Mouse (Mus musculus): ENCODE results near the gene Wipf2. TPM values are rescaled to one million over a fixed set of nuclear protein-coding genes. Genes with fewer than 3 reads are reported as not detected.

Gene Wipf2
- polyA plus RNA-seq, 1 experiment from 2014 or later = 5.4 TPM

GRCm38 (mm10) chr11:98871416-98871815 is 8.0 kb downstream of the Wipf2 start:
- no peak for ATAC-seq (ENCODE audit: low FRiP score, low TSS enrichment)
- no peaks in the 10 kb centered on the region for H3K9me3 ChIP-seq (ENCODE audit: low read length)
- peaks cover 40% of the 10 kb centered on the region for H3K36me3 ChIP-seq (ENCODE audit: insufficient read depth, low read length)
- peaks cover under 1% of the 10 kb centered on the region; the same call in 1 of the 2 replicates for H3K4me1 ChIP-seq (ENCODE audit: insufficient read depth, low read length)
- no peaks in the 10 kb centered on the region for H3K27me3 ChIP-seq (ENCODE audit: insufficient read depth, low read length)
- WGBS = 66% methylated on average over 4 of the region's 4 CpGs
- H3K4me3 ChIP-seq (ENCODE audit: low read length) = no peak overlapping the region
- no peak overlapping the region for H3K9ac ChIP-seq (replicated peaks; ENCODE audit: low read length)
- no peak overlapping the region for H3K4me2 ChIP-seq (replicated peaks; ENCODE audit: low read depth, low read length)
- no peak overlapping the region for H3K27ac ChIP-seq (ENCODE audit: low read length)

- Histone ChIP-seq H3K9ac (replicated peaks; ENCODE audit: low read length) (no peak overlapping the region), H3K36me3 (ENCODE audit: insufficient read depth, low read length) (peaks cover 35% of the 10 kb centered on the region), H3K4me2 (replicated peaks; ENCODE audit: low read depth, low read length) (no peak overlapping the region), H3K27me3 (ENCODE audit: insufficient read depth, low read length) (no peaks in the 10 kb centered on the region), H3K9me3 (ENCODE audit: low read length) (no peaks in the 10 kb centered on the region), H3K27ac (ENCODE audit: low read length) (no peak overlapping the region), H3K4me1 (ENCODE audit: insufficient read depth, low read length) (peaks cover 7% of the 10 kb centered on the region), H3K4me3 (ENCODE audit: low read length) (no peak overlapping the region)
- ATAC-seq (ENCODE audit: low FRiP score, low TSS enrichment) = no peak
- 75% methylated on average over 4 of the region's 4 CpGs for WGBS
These were observed 8.6 kb downstream of the Wipf2 start for GRCm38 (mm10) chr11:98872040-98872439.

- Histone ChIP-seq H3K4me3 (ENCODE audit: low read length) (no peak overlapping the region), H3K27me3 (ENCODE audit: insufficient read depth, low read length) (no peaks in the 10 kb centered on the region), H3K36me3 (ENCODE audit: insufficient read depth, low read length) (peaks cover 18% of the 10 kb centered on the region), H3K9me3 (ENCODE audit: low read length) (no peaks in the 10 kb centered on the region), H3K4me2 (replicated peaks; ENCODE audit: low read depth, low read length) (no peak overlapping the region), H3K4me1 (ENCODE audit: insufficient read depth, low read length) (peaks cover 8% of the 10 kb centered on the region), H3K27ac (ENCODE audit: low read length) (no peak overlapping the region), H3K9ac (replicated peaks; ENCODE audit: low read length) (no peak overlapping the region)
- WGBS = 93% methylated on average over 9 of the region's 9 CpGs
- no peak for ATAC-seq (ENCODE audit: low FRiP score, low TSS enrichment)
These were observed 10.5 kb downstream of the Wipf2 start for GRCm38 (mm10) chr11:98873900-98874299.

- Histone ChIP-seq H3K4me1 (ENCODE audit: insufficient read depth, low read length) (peaks cover 8% of the 10 kb centered on the region), H3K27ac (ENCODE audit: low read length) (peak overlapping the region; percentile 0; the same call in 1 of the 2 replicates), H3K4me2 (replicated peaks; ENCODE audit: low read depth, low read length) (no peak overlapping the region), H3K9me3 (ENCODE audit: low read length) (no peaks in the 10 kb centered on the region), H3K36me3 (ENCODE audit: insufficient read depth, low read length) (peaks cover 8% of the 10 kb centered on the region; the same call in 1 of the 2 replicates), H3K4me3 (ENCODE audit: low read length) (no peak overlapping the region), H3K9ac (replicated peaks; ENCODE audit: low read length) (no peak overlapping the region), H3K27me3 (ENCODE audit: insufficient read depth, low read length) (no peaks in the 10 kb centered on the region)
- ATAC-seq (ENCODE audit: low FRiP score, low TSS enrichment) = no peak
- WGBS = 52% methylated on average over 9 of the region's 9 CpGs
These were observed 13.6 kb downstream of the Wipf2 start for GRCm38 (mm10) chr11:98877001-98877400.

- 96% methylated on average over 3 of the region's 3 CpGs for WGBS
- ATAC-seq (ENCODE audit: low FRiP score, low TSS enrichment) = no peak
- no peaks in the 10 kb centered on the region for H3K4me1 ChIP-seq (ENCODE audit: insufficient read depth, low read length)
- no peak overlapping the region for H3K9ac ChIP-seq (replicated peaks; ENCODE audit: low read length)
- no peak overlapping the region for H3K4me2 ChIP-seq (replicated peaks; ENCODE audit: low read depth, low read length)
- H3K9me3 ChIP-seq (ENCODE audit: low read length) = no peaks in the 10 kb centered on the region
- H3K27ac ChIP-seq (ENCODE audit: low read length) = no peak overlapping the region
- no peak overlapping the region for H3K4me3 ChIP-seq (ENCODE audit: low read length)
- H3K27me3 ChIP-seq (ENCODE audit: insufficient read depth, low read length) = no peaks in the 10 kb centered on the region
- H3K36me3 ChIP-seq (ENCODE audit: insufficient read depth, low read length) = peaks cover 65% of the 10 kb centered on the region
These were observed 24.3 kb downstream of the Wipf2 start for GRCm38 (mm10) chr11:98887703-98888102.

GRCm38 (mm10) chr11:98889077-98889476 is 25.6 kb downstream of the Wipf2 start:
- no peaks in the 10 kb centered on the region for H3K27me3 ChIP-seq (ENCODE audit: insufficient read depth, low read length)
- no peak for ATAC-seq (ENCODE audit: low FRiP score, low TSS enrichment)
- no peak overlapping the region for H3K4me3 ChIP-seq (ENCODE audit: low read length)
- H3K4me1 ChIP-seq (ENCODE audit: insufficient read depth, low read length) = no peaks in the 10 kb centered on the region
- 94% methylated on average over 4 of the region's 4 CpGs for WGBS
- H3K36me3 ChIP-seq (ENCODE audit: insufficient read depth, low read length) = peaks cover 78% of the 10 kb centered on the region
- no peak overlapping the region for H3K9ac ChIP-seq (replicated peaks; ENCODE audit: low read length)
- H3K27ac ChIP-seq (ENCODE audit: low read length) = no peak overlapping the region
- no peaks in the 10 kb centered on the region for H3K9me3 ChIP-seq (ENCODE audit: low read length)
- H3K4me2 ChIP-seq (replicated peaks; ENCODE audit: low read depth, low read length) = no peak overlapping the region

GRCm38 (mm10) chr11:98889977-98890376 is 26.5 kb downstream of the Wipf2 start:
- ATAC-seq (ENCODE audit: low FRiP score, low TSS enrichment) = no peak
- Histone ChIP-seq H3K36me3 (ENCODE audit: insufficient read depth, low read length) (peaks cover 78% of the 10 kb centered on the region), H3K27ac (ENCODE audit: low read length) (no peak overlapping the region)

GRCm38 (mm10) chr11:98892426-98892825 is 29.0 kb downstream of the Wipf2 start:
- WGBS = 62% methylated on average over 5 of the region's 5 CpGs
- Histone ChIP-seq H3K4me3 (ENCODE audit: low read length) (no peak overlapping the region), H3K27me3 (ENCODE audit: insufficient read depth, low read length) (no peaks in the 10 kb centered on the region), H3K36me3 (ENCODE audit: insufficient read depth, low read length) (peaks cover 73% of the 10 kb centered on the region), H3K9me3 (ENCODE audit: low read length) (no peaks in the 10 kb centered on the region), H3K4me1 (ENCODE audit: insufficient read depth, low read length) (no peaks in the 10 kb centered on the region), H3K4me2 (replicated peaks; ENCODE audit: low read depth, low read length) (no peak overlapping the region), H3K27ac (ENCODE audit: low read length) (no peak overlapping the region), H3K9ac (replicated peaks; ENCODE audit: low read length) (no peak overlapping the region)
- no peak for ATAC-seq (ENCODE audit: low FRiP score, low TSS enrichment)

More at GRCm38 (mm10) chr11:98889977-98890376, 26.5 kb downstream of the Wipf2 start:
- Histone ChIP-seq H3K4me2 (replicated peaks; ENCODE audit: low read depth, low read length) (no peak overlapping the region), H3K27me3 (ENCODE audit: insufficient read depth, low read length) (no peaks in the 10 kb centered on the region), H3K4me1 (ENCODE audit: insufficient read depth, low read length) (no peaks in the 10 kb centered on the region), H3K9me3 (ENCODE audit: low read length) (no peaks in the 10 kb centered on the region), H3K4me3 (ENCODE audit: low read length) (no peak overlapping the region), H3K9ac (replicated peaks; ENCODE audit: low read length) (no peak overlapping the region)
- 91% methylated on average over 5 of the region's 5 CpGs for WGBS

GRCm38 (mm10) chr11:98900529-98901125 is 37.2 kb downstream of the Wipf2 start:
- Histone ChIP-seq H3K27me3 (ENCODE audit: insufficient read depth, low read length) (no peaks in the 10 kb centered on the region), H3K4me2 (replicated peaks; ENCODE audit: low read depth, low read length) (no peak overlapping the region), H3K4me3 (ENCODE audit: low read length) (no peak overlapping the region), H3K36me3 (ENCODE audit: insufficient read depth, low read length) (peaks cover 42% of the 10 kb centered on the region), H3K9ac (replicated peaks; ENCODE audit: low read length) (no peak overlapping the region), H3K4me1 (ENCODE audit: insufficient read depth, low read length) (peaks cover 18% of the 10 kb centered on the region), H3K27ac (ENCODE audit: low read length) (no peak overlapping the region), H3K9me3 (ENCODE audit: low read length) (no peaks in the 10 kb centered on the region)
- 74% methylated on average over 12 of the region's 12 CpGs for whole genome bisulfite sequencing
- ATAC-seq (ENCODE audit: low FRiP score, low TSS enrichment) = no peak

- Histone ChIP-seq H3K9me3 (ENCODE audit: low read length) (no peaks in the 10 kb centered on the region), H3K27me3 (ENCODE audit: insufficient read depth, low read length) (no peaks in the 10 kb centered on the region), H3K36me3 (ENCODE audit: insufficient read depth, low read length) (peaks cover 28% of the 10 kb centered on the region), H3K27ac (ENCODE audit: low read length) (peak overlapping the region; percentile 85), H3K4me3 (ENCODE audit: low read length) (no peak overlapping the region), H3K4me2 (replicated peaks; ENCODE audit: low read depth, low read length) (0 out of 2 replicates have a peak overlapping the region, but pooled peaks have one; percentile 12), H3K4me1 (ENCODE audit: insufficient read depth, low read length) (peaks cover 18% of the 10 kb centered on the region), H3K9ac (replicated peaks; ENCODE audit: low read length) (peak overlapping the region; percentile 39; the same call in 1 of the 2 replicates)
- 14% methylated on average over 10 of the region's 10 CpGs for WGBS
- ATAC-seq (ENCODE audit: low FRiP score, low TSS enrichment) = 0 out of 2 replicates have a peak, but pooled peaks have one; percentile 20
These were observed 39.3 kb downstream of the Wipf2 start for GRCm38 (mm10) chr11:98902621-98903245.

Data from kidney, embryonic 16.5 days (tissue).